Mouse (Mus musculus) cerebellum, adult 2 months (tissue): ENCODE results near the gene Thop1.
A peak's percentile ranks its signal among the peaks of the same experiment; 100 is the strongest.

Experiments
- CTCF ChIP-seq: fragments of 200-500 bp; IDR thresholded peaks from 2 replicates; pipeline ENCODE4 v1.5.1; 2011; ENCODE audit warnings: low read depth, mild to moderate bottlenecking, control low read depth, low read length, moderate library complexity, borderline replicate concordance; ENCODE audit not compliant: insufficient read depth
- POLR2A ChIP-seq: fragments of 200-500 bp; IDR thresholded peaks from 2 replicates; pipeline ENCODE4 v1.6.1; 2011; ENCODE audit warnings: low read length, control low read depth, borderline replicate concordance; ENCODE audit not compliant: insufficient read depth

DNA sequence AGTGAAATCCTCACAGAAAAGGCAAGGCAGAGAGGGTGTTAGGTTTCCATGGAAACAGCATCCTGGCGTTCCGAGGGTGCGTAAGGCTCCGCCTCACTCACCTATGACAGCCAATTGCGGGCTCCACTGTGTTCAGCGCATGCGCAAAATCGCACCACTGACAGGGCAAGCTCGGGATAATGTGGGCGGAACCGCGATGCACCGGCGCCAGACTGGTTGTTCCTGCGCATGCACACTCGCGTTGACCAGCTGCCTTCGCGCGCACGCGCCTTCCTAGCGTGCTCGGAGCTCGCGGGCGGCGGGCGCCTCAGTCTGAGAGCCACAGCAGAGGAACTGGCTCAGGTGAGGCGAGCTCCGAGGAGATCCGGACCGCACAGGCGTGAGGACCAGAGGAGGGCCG lies at the start of gene Thop1:
- peak; percentile 89 for TF ChIP-seq POLR2A
- TF ChIP-seq CTCF = no peak
